Mouse (Mus musculus) heart, embryonic 13.5 days (tissue): ENCODE results near the gene Cdk18. TPM values are rescaled to one million over a fixed set of nuclear protein-coding genes. Genes with fewer than 3 reads are reported as not detected.
A peak's percentile ranks its signal among the peaks of the same experiment; 100 is the strongest.

Experiments used
- ATAC-seq: fragments of 200-750 bp; cut with Nextera tagmentation; 2 replicates; pipeline ENCODE4 v1.8.0; 2017; ENCODE audit warnings: moderate TSS enrichment; ENCODE audit not compliant: insufficient number of reproducible peaks, low FRiP score, low TSS enrichment; ENCODE audit errors: extremely low read depth
- H3K27ac ChIP-seq: fragments of 300-500 bp; sonication (generic); replicated peaks from 2 replicates; pipeline ENCODE4 v1.5.1; 2015; ENCODE audit warnings: moderate library complexity, mild to moderate bottlenecking, inconsistent platforms
- H3K27me3 ChIP-seq: fragments of 300-500 bp; sonication (generic); replicated peaks from 2 replicates; pipeline ENCODE4 v1.6.1; 2015; ENCODE audit warnings: mild to moderate bottlenecking, inconsistent platforms
- H3K36me3 ChIP-seq: fragments of 300-500 bp; sonication (generic); 2 replicates; pipeline ENCODE4 v1.6.1; 2015; ENCODE audit warnings: mild to moderate bottlenecking, inconsistent platforms
- H3K4me1 ChIP-seq: fragments of 300-500 bp; sonication (generic); 2 replicates; pipeline ENCODE4 v1.6.1; 2015; ENCODE audit warnings: inconsistent platforms
- H3K4me2 ChIP-seq: fragments of 300-500 bp; sonication (generic); 2 replicates; pipeline ENCODE4 v1.6.1; 2015; ENCODE audit warnings: inconsistent platforms, mild to moderate bottlenecking, moderate library complexity
- H3K4me3 ChIP-seq: fragments of 300-500 bp; sonication (generic); 2 replicates; pipeline ENCODE4 v1.5.1; 2015; ENCODE audit warnings: moderate library complexity, mild to moderate bottlenecking, inconsistent platforms
- H3K9ac ChIP-seq: fragments of 300-500 bp; sonication (generic); 2 replicates; pipeline ENCODE4 v1.6.1; 2015; ENCODE audit warnings: inconsistent platforms, mild to moderate bottlenecking, moderate library complexity
- H3K9me3 ChIP-seq: fragments of 300-500 bp; sonication (generic); 2 replicates; pipeline ENCODE4 v1.6.1; 2016; ENCODE audit warnings: inconsistent platforms
- WGBS: fragments of 180-500 bp; shearing (Covaris S2); methylation state at CpG from one replicate; pipeline ENCODE4 v1.1.7; 2015; ENCODE audit warnings: mixed read lengths; 5-methylcytosine and 5-hydroxymethylcytosine counted together
- polyA plus RNA-seq: library from polyadenylated mRNA; unstranded; fragments of >200 nt; fragmentation: Nextera tagmentation; extraction: Ambion mirVana; gene quantifications from 2 replicates; pipeline ENCODE4 v1.2.1, GENCODE M21; 2015

Gene Cdk18
- polyA plus RNA-seq, 1 experiment from 2014 or later = 2.4 TPM

- no peak overlapping the region for H3K4me3 ChIP-seq
- no peaks in the 10 kb centered on the region for H3K9me3 ChIP-seq
- 59% methylated on average over 2 of the region's 2 CpGs for WGBS
- peaks cover 6% of the 10 kb centered on the region for H3K27me3 ChIP-seq
- no peaks in the 10 kb centered on the region for H3K36me3 ChIP-seq
- ATAC-seq = no peak
- H3K27ac ChIP-seq = no peak overlapping the region
- no peaks in the 10 kb centered on the region for H3K4me1 ChIP-seq
- H3K9ac ChIP-seq = no peak overlapping the region
- no peak overlapping the region for H3K4me2 ChIP-seq
Measured at GRCm38 (mm10) chr1:132109368-132109767, 30.1 kb downstream of the Cdk18 start.

- Histone ChIP-seq H3K4me2 (no peak overlapping the region), H3K27me3 (peaks cover 6% of the 10 kb centered on the region), H3K36me3 (no peaks in the 10 kb centered on the region), H3K4me3 (no peak overlapping the region), H3K27ac (no peak overlapping the region), H3K9me3 (no peaks in the 10 kb centered on the region), H3K9ac (no peak overlapping the region), H3K4me1 (0 out of 2 replicates have a peak, but pooled peaks cover 3% of the 10 kb centered on the region)
- 62% methylated on average over 14 of the region's 14 CpGs for WGBS
- ATAC-seq = no peak
Measured at GRCm38 (mm10) chr1:132104353-132104752, 35.1 kb downstream of the Cdk18 start.

- ATAC-seq = no peak
- Histone ChIP-seq H3K9me3 (no peaks in the 10 kb centered on the region), H3K4me2 (no peak overlapping the region), H3K4me1 (0 out of 2 replicates have a peak, but pooled peaks cover 5% of the 10 kb centered on the region), H3K27ac (no peak overlapping the region), H3K27me3 (peaks cover 6% of the 10 kb centered on the region), H3K36me3 (no peaks in the 10 kb centered on the region), H3K4me3 (no peak overlapping the region), H3K9ac (no peak overlapping the region)
- 67% methylated on average over 6 of the region's 6 CpGs for WGBS
Measured at GRCm38 (mm10) chr1:132101953-132102697, 37.4 kb downstream of the Cdk18 start.

GRCm38 (mm10) chr1:132099775-132100174 is 39.7 kb downstream of the Cdk18 start:
- Histone ChIP-seq H3K9ac (no peak overlapping the region), H3K36me3 (no peaks in the 10 kb centered on the region), H3K4me2 (no peak overlapping the region), H3K4me3 (no peak overlapping the region), H3K27ac (no peak overlapping the region), H3K27me3 (no peaks in the 10 kb centered on the region; the same call in 1 of the 2 replicates), H3K4me1 (peaks cover 22% of the 10 kb centered on the region), H3K9me3 (no peaks in the 10 kb centered on the region)
- ATAC-seq = no peak
- WGBS = 69% methylated on average over 4 of the region's 4 CpGs

GRCm38 (mm10) chr1:132099016-132099415 is 40.5 kb downstream of the Cdk18 start:
- H3K27me3 ChIP-seq = no peaks in the 10 kb centered on the region
- no peaks in the 10 kb centered on the region for H3K36me3 ChIP-seq
- H3K9me3 ChIP-seq = no peaks in the 10 kb centered on the region
- 51% methylated on average over 4 of the region's 4 CpGs for WGBS
- ATAC-seq = no peak
- H3K27ac ChIP-seq = no peak overlapping the region
- H3K4me2 ChIP-seq = no peak overlapping the region
- no peak overlapping the region for H3K4me3 ChIP-seq
- H3K9ac ChIP-seq = no peak overlapping the region
- peaks cover 22% of the 10 kb centered on the region for H3K4me1 ChIP-seq

- Histone ChIP-seq H3K36me3 (no peaks in the 10 kb centered on the region), H3K4me3 (no peak overlapping the region), H3K27ac (no peak overlapping the region), H3K9ac (no peak overlapping the region), H3K9me3 (no peaks in the 10 kb centered on the region), H3K4me1 (peaks cover 22% of the 10 kb centered on the region), H3K27me3 (no peaks in the 10 kb centered on the region), H3K4me2 (no peak overlapping the region)
- no peak for ATAC-seq
- 81% methylated on average over 1 of the region's 1 CpGs for WGBS
Measured at GRCm38 (mm10) chr1:132098076-132098475, 41.4 kb downstream of the Cdk18 start.

GRCm38 (mm10) chr1:132095356-132096004 is 44.0 kb downstream of the Cdk18 start:
- no peaks in the 10 kb centered on the region for H3K36me3 ChIP-seq
- ATAC-seq = peak; percentile 60; the same call in 1 of the 2 replicates
- H3K9me3 ChIP-seq = no peaks in the 10 kb centered on the region
- H3K27me3 ChIP-seq = no peaks in the 10 kb centered on the region
- peak overlapping the region; percentile 48; the same call in 1 of the 2 replicates for H3K27ac ChIP-seq
- H3K4me1 ChIP-seq = peaks cover 22% of the 10 kb centered on the region
- no peak overlapping the region for H3K4me3 ChIP-seq
- WGBS = 30% methylated on average over 11 of the region's 11 CpGs
- H3K9ac ChIP-seq = no peak overlapping the region
- H3K4me2 ChIP-seq = 0 out of 2 replicates have a peak overlapping the region, but pooled peaks have one; percentile 4

- 87% methylated on average over 4 of the region's 4 CpGs for WGBS
- Histone ChIP-seq H3K9me3 (no peaks in the 10 kb centered on the region), H3K4me2 (no peak overlapping the region)
Measured at GRCm38 (mm10) chr1:132093269-132093668, 46.2 kb downstream of the Cdk18 start.

GRCm38 (mm10) chr1:132090266-132090665 is 49.2 kb downstream of the Cdk18 start:
- Histone ChIP-seq H3K4me3 (no peak overlapping the region), H3K9ac (no peak overlapping the region), H3K36me3 (no peaks in the 10 kb centered on the region), H3K27me3 (no peaks in the 10 kb centered on the region), H3K4me1 (peaks cover 3% of the 10 kb centered on the region), H3K27ac (no peak overlapping the region), H3K4me2 (no peak overlapping the region), H3K9me3 (no peaks in the 10 kb centered on the region)
- 71% methylated on average over 4 of the region's 4 CpGs for WGBS
- no peak for ATAC-seq

More at GRCm38 (mm10) chr1:132093269-132093668, 46.2 kb downstream of the Cdk18 start:
- ATAC-seq = no peak
- H3K27ac ChIP-seq = no peak overlapping the region
- peaks cover 17% of the 10 kb centered on the region for H3K4me1 ChIP-seq
- no peaks in the 10 kb centered on the region for H3K36me3 ChIP-seq
- H3K4me3 ChIP-seq = no peak overlapping the region
- H3K27me3 ChIP-seq = no peaks in the 10 kb centered on the region
- H3K9ac ChIP-seq = no peak overlapping the region

GRCm38 (mm10) chr1:132089767-132090166 is 49.7 kb downstream of the Cdk18 start:
- Histone ChIP-seq H3K9ac (no peak overlapping the region), H3K4me2 (no peak overlapping the region), H3K4me1 (no peaks in the 10 kb centered on the region), H3K4me3 (no peak overlapping the region), H3K36me3 (no peaks in the 10 kb centered on the region), H3K27me3 (no peaks in the 10 kb centered on the region), H3K9me3 (no peaks in the 10 kb centered on the region), H3K27ac (no peak overlapping the region)
- no peak for ATAC-seq
- 78% methylated on average over 6 of the region's 6 CpGs for WGBS

- no peak overlapping the region for H3K4me3 ChIP-seq
Measured at GRCm38 (mm10) chr1:132088181-132088671, 51.3 kb downstream of the Cdk18 start.

More at GRCm38 (mm10) chr1:132088181-132088671, 51.3 kb downstream of the Cdk18 start:
- 81% methylated on average over 5 of the region's 5 CpGs for WGBS
- no peak for ATAC-seq
- Histone ChIP-seq H3K27me3 (no peaks in the 10 kb centered on the region), H3K36me3 (no peaks in the 10 kb centered on the region), H3K9me3 (no peaks in the 10 kb centered on the region), H3K9ac (no peak overlapping the region), H3K4me1 (no peaks in the 10 kb centered on the region), H3K27ac (no peak overlapping the region), H3K4me2 (no peak overlapping the region)
